Mouse (Mus musculus): ENCODE measurements around the gene Kif19a.

DNA sequence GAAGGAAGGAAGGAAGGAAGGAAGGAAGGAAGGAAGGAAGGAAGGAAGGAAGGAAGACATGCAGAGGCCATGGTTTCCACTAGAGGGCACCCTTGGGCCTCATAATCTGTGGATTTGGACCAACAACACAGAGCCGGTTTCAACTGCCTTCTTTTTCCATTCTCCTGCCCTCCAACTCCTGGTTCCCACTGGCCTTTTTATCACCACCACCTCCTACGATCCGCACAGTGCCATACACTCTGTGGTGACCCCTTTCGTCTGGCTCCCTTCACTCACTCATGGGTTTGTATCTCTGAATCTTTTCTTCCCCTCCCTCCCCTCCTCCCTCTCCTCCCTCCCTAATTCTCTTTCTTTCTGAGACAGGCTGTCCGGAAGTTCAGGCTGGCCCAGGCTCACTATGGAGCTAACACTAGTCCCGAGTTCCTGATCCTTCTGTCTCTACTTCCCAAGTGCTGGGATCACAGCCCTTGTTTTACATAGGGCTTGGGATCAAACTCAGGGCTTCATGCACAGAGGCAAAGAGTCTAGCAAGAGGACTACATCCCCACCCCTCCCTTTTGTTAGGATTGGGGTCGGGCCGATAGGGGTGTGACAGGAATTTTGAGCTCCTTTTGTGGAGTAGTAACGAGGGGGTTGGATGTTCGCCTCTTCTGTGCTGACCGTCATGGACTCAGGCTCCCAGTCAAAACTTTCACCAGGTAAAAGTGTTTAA lies 28.1 kb upstream of the Kif19a start:
- TF ChIP-seq CTCF (IDR thresholded peaks at IDR 0.05; ENCODE audit: low read depth) (peak; percentile 68), EP300 (IDR thresholded peaks at IDR 0.05; ENCODE audit: low read depth) (no peak)

All from liver, embryonic 14.5 days (tissue).